Mouse (Mus musculus) cerebellum, postnatal 4 days (tissue): Measurements from ENCODE around the gene Ace2.

Source experiments
- DNase-seq, 2 experiments: peaks; one replicate each; pipeline ENCODE4 v3.0.0; 2022; ENCODE audit warnings: low spot score in 2 of 2, mixed read lengths in 1 of 2

Ace2 gene

DNA sequence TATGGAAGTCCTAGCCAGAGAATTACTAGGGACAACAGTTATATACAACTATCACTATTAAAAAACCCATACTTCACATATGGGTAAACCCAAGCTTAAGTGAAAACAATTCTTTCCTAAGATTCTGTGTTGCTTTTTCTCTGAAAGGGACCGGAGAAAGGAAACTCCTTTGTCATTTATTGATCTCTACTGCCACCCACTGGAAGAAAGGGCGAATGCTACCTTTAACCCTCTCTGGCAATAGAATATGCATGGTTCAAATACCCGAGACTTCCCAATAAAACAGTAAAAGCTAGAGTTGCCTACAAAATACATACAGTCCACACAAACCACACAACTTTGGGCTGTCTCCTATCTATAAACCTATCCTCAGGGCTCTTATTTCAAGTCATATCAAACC, 40.6 kb downstream of the Ace2 start:
- peak in 1 of 2 experiments; percentile 57 for DNase-seq

DNA sequence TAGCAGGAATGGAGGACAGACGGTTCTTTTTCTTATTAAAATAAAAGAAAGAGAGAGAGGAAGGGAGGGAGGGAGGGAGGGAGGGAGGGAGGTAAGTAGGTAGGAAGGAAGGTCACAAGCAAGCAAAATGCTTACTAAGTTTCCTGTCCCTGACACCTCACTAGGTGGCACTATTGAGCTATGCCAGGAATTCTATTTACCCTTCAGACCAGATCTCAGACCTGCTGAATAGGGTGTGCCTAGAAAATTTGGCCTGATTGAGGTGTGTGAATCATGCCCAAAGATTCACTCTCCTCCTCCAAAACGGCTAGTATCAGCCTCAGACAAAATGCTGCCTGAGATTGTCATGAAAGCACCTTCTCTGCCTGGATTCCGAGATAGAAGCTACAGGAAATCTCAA, 44.7 kb downstream of the Ace2 start:
- peak in 1 of 2 experiments; percentile 26 for DNase-seq

DNA sequence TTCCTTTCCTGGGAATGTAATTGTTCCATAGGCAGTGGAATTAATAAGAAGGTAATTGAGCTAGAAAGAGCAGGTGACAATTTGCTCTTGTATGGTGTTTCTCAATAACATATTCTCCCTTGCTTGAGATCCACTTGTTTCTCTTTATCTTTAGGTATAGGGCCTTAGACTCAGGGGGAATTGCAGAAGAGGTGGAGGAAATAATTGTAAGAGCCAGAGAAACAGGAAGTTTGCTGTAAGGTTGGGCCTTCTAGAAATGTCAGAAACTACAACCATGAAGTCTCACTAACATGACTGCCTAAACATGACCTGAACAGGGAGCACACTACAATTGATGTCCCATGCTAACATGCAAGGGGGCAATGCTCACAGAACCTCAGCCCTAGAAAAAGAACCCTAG, 50.7 kb downstream of the Ace2 start:
- DNase-seq, result no peak

DNA sequence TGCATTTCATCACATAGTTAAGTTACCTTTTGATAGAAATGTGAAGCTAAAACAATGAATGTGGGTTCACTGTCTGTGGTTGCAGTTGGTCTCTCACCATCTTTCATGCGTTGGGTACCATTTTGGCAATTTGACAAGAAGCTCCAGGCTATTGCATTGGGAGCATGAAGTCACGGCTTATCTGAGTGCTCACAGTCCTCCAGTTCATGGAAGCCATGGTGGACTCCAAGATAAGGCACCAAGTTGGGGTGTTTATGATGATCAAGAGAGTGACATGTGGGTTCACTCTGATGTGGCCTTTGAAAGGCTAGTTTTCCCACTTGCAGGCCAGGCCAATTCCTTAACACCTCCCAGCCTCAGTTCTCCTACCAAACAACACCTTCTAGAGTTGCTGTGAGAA, 58.5 kb downstream of the Ace2 start:
- DNase-seq, result no peak

DNA sequence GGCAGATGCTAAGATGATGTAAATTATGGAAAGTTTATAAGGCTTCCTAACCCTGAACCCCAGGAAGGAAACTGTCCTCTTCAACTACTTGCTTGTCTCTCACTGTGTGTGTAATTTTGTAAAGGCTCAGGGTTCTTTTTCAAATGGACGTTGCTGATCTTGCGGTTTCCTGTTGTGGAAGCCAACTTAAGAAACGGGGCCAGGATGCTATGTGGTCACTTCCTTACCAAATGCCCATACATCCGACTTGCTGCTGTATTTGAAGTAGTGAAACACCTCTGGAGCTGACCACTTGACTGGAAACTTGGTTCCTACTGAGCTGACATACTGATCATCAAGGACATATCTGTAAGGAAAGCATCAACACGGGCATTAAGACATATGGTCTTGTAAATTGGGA, 61.4 kb downstream of the Ace2 start:
- DNase-seq, result no peak

DNA sequence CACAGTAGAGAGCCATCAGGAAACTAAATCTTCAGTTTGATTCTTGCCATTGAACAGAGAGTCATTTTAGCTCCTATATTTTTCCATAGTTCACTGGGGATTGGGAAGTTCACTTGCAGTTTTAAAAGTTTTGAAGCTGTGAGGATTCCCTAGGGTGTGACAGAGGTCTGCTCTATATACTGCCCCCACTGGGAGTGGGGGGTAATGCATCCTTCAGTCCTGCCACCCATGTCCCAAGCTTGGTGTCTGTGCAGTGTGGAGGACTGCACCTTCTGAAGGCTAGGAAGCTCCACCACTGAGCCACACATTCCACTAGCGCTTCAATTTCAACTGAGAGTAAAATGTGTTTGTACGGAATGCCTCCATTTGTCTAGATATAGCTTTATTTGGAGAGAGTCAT, 82.9 kb downstream of the Ace2 start:
- no peak for DNase-seq

DNA sequence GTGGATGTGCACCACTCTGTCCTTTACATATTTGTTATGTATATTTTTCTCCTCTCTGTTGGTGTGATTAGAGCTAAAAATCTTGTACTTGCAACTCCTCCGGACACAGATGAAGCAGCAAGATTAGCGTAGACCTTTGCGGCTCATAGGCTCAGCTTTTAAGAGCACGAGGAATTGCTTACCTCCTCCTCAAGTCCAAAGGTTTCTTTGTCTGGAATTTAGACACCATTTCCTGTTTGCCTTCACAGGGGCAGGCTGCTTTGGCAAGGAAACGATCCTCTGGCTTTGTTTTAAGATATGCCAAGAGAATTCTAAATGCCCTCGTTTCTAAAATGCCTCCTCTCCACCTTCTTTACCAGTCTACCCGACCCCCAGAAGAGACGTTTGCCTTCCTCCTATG, 94.2 kb downstream of the Ace2 start:
- DNase-seq, result no peak
